Mouse (Mus musculus): ENCODE data around the gene Sat2.
A peak's percentile ranks its signal among the peaks of the same experiment; 100 is the strongest.

The Sat2 gene

GRCm38 (mm10) chr11:69633128-69633866 is 11.5 kb downstream of the Sat2 start:
- DNase-seq (ENCODE audit: low spot score), result peak; percentile 53

- no peak for DNase-seq (ENCODE audit: low spot score)
Observed at GRCm38 (mm10) chr11:69635471-69635870, 13.6 kb downstream of the Sat2 start.

DNA sequence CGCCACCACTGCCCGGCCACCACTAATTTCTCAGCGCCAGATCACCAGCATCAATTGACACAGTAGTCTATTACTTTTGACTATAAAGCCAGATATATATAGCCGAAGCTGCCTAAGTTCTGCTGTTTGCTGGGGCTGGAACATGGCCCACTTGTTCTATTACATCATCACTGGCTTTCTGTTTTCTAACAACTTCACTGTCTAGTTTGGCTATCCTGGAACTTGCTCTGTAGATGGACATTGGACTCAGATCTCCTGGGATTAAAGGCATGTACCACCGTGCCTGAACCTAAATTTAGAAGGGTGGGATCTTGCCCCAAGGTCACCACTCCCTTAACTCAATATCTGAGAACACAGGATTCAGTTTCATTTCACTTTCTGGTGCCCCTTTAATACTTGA is 24.0 kb downstream of the Sat2 start:
- no peak for DNase-seq (ENCODE audit: low spot score)

- DNase-seq (ENCODE audit: low spot score), result no peak
Observed at GRCm38 (mm10) chr11:69653399-69653798, 31.6 kb downstream of the Sat2 start.

DNA sequence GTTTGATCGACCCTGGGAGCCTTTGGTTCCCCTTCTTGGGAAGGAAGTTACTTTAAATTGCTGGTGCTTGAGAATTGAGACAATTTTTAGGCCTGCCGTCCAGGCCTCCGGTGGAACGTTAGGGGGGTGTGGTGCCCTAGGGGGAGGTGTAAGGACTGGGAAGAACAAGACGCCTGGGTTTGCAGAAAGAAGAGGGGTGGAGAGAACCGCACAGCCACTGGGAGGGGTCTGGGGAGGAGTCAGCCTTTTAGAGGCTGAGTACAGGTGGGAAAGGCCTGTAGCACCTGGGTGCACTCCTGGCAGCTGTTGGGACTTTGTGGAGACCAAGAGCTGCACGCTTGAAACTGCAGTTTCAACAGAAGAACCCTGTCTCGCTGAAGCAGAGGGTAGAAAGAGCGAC is 32.9 kb downstream of the Sat2 start:
- DNase-seq (ENCODE audit: low spot score), result peak; percentile 25

DNA sequence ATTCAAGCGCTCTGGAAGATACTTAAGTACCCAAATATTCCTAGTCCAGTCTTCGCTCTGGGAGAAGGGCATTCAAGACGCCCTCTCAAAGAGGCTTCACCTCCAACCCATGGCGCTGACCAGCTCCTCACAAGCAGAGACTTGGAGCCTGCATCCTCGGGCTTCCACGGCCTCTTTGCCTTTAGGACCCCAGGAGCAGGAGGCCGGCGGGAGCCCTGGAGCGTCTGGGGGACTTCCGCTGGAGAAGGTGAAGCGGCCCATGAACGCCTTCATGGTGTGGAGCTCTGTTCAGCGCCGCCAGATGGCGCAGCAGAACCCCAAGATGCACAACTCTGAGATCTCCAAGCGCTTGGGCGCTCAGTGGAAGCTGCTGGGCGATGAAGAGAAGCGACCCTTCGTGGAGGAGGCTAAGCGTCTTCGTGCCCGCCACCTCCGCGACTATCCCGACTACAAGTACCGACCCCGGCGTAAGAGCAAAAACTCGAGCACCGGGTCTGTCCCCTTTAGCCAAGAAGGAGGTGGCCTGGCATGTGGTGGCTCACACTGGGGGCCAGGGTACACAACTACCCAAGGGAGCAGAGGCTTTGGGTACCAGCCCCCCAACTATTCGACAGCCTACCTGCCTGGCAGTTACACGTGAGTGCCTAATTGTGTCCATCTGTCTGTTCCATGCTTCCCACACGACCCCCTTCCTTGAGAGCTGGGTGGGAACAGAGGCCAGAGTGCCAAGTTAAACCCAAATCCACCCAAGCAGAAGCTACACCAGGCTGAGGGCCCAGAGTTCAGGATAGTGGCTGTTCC is 33.6 kb downstream of the Sat2 start, which contains the start of gene Sox15:
TSS of gene Sox15 (plus strand) at position 51 of the 801 bp plus-strand sequence.
- peak; percentile 65 for DNase-seq (ENCODE audit: low spot score)

- DNase-seq (ENCODE audit: low spot score), result peak; percentile 46
Observed at GRCm38 (mm10) chr11:69656065-69656455, 34.2 kb downstream of the Sat2 start.

- DNase-seq (ENCODE audit: low spot score), result peak; percentile 39
Observed at GRCm38 (mm10) chr11:69656617-69657461, 35.0 kb downstream of the Sat2 start.

DNA sequence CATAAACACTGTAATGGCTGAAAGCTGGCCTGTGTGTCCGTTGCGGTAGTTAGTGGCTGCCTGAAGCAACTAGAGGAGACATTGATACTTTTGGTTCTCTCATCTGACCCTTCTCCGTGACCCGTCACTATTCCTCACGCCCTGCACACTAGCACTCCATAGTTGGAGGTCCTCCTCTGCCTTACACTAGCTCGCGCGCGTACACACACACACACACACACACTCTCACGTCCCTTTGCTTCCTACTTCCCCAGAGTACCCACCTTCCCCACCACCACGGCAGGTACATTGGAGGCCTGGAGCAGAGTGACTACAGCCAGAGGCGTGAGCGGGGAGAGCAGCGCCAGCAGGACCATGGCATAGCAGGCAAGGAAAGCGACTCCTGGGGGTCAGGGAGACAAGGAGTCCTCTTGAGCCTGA is 35.6 kb downstream of the Sat2 start:
- no peak for DNase-seq (ENCODE audit: low spot score)

- DNase-seq (ENCODE audit: low spot score), result no peak
Observed at GRCm38 (mm10) chr11:69661221-69661881, 39.5 kb downstream of the Sat2 start.

DNA sequence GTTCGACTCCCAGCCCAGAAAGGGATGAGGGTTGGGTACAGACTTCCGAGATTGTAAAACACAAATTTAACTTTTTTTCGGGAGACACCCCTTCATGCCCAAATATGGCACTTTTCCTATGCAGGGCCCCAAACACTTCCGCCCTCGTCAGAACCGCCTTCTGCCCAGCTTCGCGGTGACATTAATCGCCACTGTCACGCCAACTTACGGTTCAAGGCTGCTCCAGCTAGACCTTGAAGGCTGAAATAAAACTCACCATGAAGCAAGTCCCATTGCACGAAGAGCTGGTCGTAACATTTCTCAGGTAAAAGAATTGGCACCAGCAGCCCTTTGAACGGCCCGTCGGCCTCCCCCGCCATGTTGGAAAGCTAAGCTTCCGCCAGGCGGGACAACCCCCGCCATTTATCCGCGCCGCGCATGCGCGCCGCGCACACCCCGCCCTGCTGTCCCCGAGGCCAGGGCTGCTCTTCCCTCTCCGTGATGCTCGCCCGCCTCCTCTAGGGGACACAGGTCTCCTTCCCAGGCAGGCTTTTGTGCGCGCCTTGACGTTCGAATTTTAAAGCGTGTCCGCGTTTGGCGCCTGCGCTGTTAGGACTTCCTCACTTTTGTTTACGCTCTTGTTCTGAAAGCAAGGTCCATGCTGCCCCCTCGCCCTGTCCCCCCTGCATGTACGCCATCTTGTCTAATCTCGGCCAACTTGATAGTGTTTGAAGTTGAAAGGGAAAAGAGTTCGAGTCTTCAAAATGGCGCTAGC is 40.6 kb downstream of the Sat2 start, which contains the start of gene Mpdu1:
TSS of gene Mpdu1 (minus strand) at position 430 of the 754 bp plus-strand sequence.
- DNase-seq (ENCODE audit: low spot score), result peak; percentile 81

- DNase-seq (ENCODE audit: low spot score), result no peak
Observed at GRCm38 (mm10) chr11:69662967-69663671, 41.3 kb downstream of the Sat2 start.

GRCm38 (mm10) chr11:69663795-69664194 is 42.0 kb downstream of the Sat2 start:
- no peak for DNase-seq (ENCODE audit: low spot score)

DNA sequence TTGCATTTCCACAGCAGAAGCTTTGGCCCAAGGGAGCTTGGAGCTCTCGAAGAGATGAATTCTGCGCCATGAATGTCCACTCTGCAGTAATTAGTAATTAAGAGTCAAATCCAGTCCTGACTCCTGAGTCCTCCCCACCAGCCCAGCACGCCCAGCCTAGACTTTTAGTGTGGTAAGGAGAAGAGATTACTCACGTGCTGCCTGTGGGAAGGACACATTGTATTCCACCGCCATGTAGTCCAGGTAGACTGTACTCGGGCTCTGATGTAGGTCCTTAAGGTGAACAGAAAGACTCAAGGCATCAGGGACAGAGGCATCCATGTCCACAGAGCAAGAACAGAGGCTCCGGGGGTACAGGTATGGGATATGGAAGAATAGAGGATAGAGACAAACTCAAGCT is 43.0 kb downstream of the Sat2 start:
- no peak for DNase-seq (ENCODE audit: low spot score)

- DNase-seq (ENCODE audit: low spot score), result no peak
Observed at GRCm38 (mm10) chr11:69665457-69665960, 43.7 kb downstream of the Sat2 start.

- peak; percentile 46 for DNase-seq (ENCODE audit: low spot score)
Observed at GRCm38 (mm10) chr11:69665961-69666664, 44.3 kb downstream of the Sat2 start, which contains the start of gene Cd68. TSS of gene Cd68 (minus strand) at chr11:69666153.

GRCm38 (mm10) chr11:69666665-69667005 is 44.8 kb downstream of the Sat2 start:
- no peak for DNase-seq (ENCODE audit: low spot score)

- peak; percentile 94 for DNase-seq (ENCODE audit: low spot score)
Observed at GRCm38 (mm10) chr11:69670786-69671725, 49.2 kb downstream of the Sat2 start.
